Mouse (Mus musculus) forelimb bud, embryonic 11.5 days (tissue): Measurements from ENCODE around the gene Prr30.
"Not testable (repeated sequence)": the region's sequence is repeated elsewhere in the genome, so short reads cannot be mapped to it uniquely, and the experiment has no call there.

Source experiments
- DNase-seq: peaks from one replicate; pipeline ENCODE4 v3.0.0-alpha.2; 2012; ENCODE audit warnings: low read depth, low spot score

Gene Prr30

GRCm38 (mm10) chr14:101200230-101200629, at the start of gene Prr30:
Gene Prr30 (minus strand): TSS chr14:101200330.
- DNase-seq: no peak

DNA sequence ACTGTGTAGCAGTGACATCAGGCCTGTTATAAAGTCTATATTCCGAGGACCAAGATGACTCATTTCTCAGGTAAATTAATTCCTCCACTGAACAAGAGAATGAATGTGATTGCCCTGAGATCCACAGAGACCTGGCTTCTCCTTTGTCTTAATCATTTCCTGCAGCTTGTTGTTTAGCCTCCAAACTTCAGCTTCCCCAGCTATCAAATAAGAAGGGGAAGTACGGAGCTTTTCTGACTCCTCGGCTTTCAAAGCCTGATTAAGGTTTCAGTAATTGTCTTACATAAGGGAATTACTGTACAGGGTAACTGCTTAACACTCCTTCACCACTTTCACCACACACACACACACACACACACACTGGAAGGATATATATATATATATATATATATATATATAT, 46.7 kb upstream of the Prr30 start:
- no peak for DNase-seq

GRCm38 (mm10) chr14:101245706-101246105, 45.6 kb upstream of the Prr30 start:
- DNase-seq: no peak

GRCm38 (mm10) chr14:101244441-101244840, 44.3 kb upstream of the Prr30 start:
- DNase-seq: not testable (repeated sequence)

- DNase-seq: no peak
These were observed 37.8 kb upstream of the Prr30 start for GRCm38 (mm10) chr14:101237965-101238364.

- DNase-seq: no peak
These were observed 28.9 kb upstream of the Prr30 start for GRCm38 (mm10) chr14:101229068-101229467.

DNA sequence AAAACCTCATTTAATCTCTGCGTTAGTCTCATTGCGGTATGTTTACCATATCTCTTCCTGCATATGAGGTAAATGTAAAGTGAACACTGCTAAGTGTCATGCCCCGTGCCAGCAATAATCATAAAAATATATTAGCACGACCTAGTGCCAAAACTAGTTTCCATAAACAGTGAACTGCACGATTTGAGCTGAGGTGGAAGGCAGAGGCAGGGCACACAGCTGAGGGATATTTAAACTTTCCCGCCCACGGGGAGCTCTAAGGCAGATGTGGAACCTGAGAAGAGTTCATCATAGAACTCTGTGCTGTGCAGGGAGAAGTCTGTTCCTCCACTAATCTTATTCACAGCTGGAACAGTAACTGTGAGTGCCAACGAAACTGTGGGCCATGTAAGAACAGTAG, 22.2 kb upstream of the Prr30 start:
- DNase-seq: peak; percentile 19

DNA sequence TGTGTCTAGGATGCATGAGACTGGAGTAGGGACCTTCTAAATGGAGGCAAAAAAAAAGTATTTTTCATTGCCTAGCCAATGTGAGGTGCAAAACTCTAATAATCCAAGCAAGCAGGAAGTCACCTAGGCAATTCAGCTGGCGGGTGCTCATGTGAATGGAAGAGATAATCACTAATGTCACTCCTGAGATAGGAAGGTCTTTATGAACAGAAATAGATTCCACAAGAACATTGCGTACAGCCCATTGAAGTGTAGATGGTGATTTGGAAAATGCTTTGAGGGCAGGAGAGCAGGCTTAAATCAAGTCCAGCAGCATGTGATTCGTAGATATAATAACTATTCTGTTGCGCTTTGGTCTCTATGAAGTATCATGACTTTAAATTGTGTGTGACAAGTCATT, 27.9 kb downstream of the Prr30 start:
- DNase-seq: no peak
